Mouse (Mus musculus): ENCODE measurements at regions not wholly inside any gene's neighbourhood (a gene's known extent, or its start where the extent isn't known, plus 50 kb on each side); places are given as distances from the start of the nearest gene placed in this dataset.
"Not testable (repeated sequence)": the region's sequence is repeated elsewhere in the genome, so short reads cannot be mapped to it uniquely, and the experiment has no call there.

- Histone ChIP-seq H3K4me3 (ENCODE audit: low read length) (no peak overlapping the region), H3K36me3 (ENCODE audit: control insufficient read depth, insufficient read depth, low read length) (no peaks in the 10 kb centered on the region), H3K9me3 (ENCODE audit: control insufficient read depth, low read length) (no peaks in the 10 kb centered on the region), H3K27ac (ENCODE audit: low read length) (no peak overlapping the region), H3K9ac (ENCODE audit: low read depth, low read length) (no peak overlapping the region), H3K27me3 (replicated peaks; ENCODE audit: control insufficient read depth, insufficient read depth, low read length) (no peaks in the 10 kb centered on the region), H3K4me1 (ENCODE audit: control insufficient read depth, insufficient read depth, low read length) (no peaks in the 10 kb centered on the region), H3K4me2 (ENCODE audit: low read depth, low read length) (no peak overlapping the region)
- 83% methylated on average over 11 of the region's 11 CpGs for WGBS
- no peak for ATAC-seq
Measured at GRCm38 (mm10) chr1:78588036-78588435, 69.6 kb upstream of the Acsl3 start.

GRCm38 (mm10) chr1:78588660-78589059 is 69.0 kb upstream of the Acsl3 start:
- H3K4me1 ChIP-seq (ENCODE audit: control insufficient read depth, insufficient read depth, low read length); H3K27ac ChIP-seq (ENCODE audit: low read length); H3K4me3 ChIP-seq (ENCODE audit: low read length); H3K4me2 ChIP-seq (ENCODE audit: low read depth, low read length); ATAC-seq; H3K9me3 ChIP-seq (ENCODE audit: control insufficient read depth, low read length); H3K9ac ChIP-seq (ENCODE audit: low read depth, low read length); H3K36me3 ChIP-seq (ENCODE audit: control insufficient read depth, insufficient read depth, low read length); H3K27me3 ChIP-seq (replicated peaks; ENCODE audit: control insufficient read depth, insufficient read depth, low read length): not testable (repeated sequence)
- 29% methylated on average over 1 of the region's 1 CpGs for WGBS

- no peak for ATAC-seq
- Histone ChIP-seq H3K9ac (ENCODE audit: low read depth, low read length) (no peak overlapping the region), H3K27ac (ENCODE audit: low read length) (no peak overlapping the region), H3K9me3 (ENCODE audit: control insufficient read depth, low read length) (no peaks in the 10 kb centered on the region), H3K36me3 (ENCODE audit: control insufficient read depth, insufficient read depth, low read length) (no peaks in the 10 kb centered on the region), H3K4me1 (ENCODE audit: control insufficient read depth, insufficient read depth, low read length) (no peaks in the 10 kb centered on the region), H3K27me3 (replicated peaks; ENCODE audit: control insufficient read depth, insufficient read depth, low read length) (no peaks in the 10 kb centered on the region), H3K4me3 (ENCODE audit: low read length) (no peak overlapping the region), H3K4me2 (ENCODE audit: low read depth, low read length) (no peak overlapping the region)
- 68% methylated on average over 5 of the region's 5 CpGs for WGBS
Measured at GRCm38 (mm10) chr1:78590558-78590957, 67.1 kb upstream of the Acsl3 start.

- Histone ChIP-seq H3K4me3 (ENCODE audit: low read length) (no peak overlapping the region), H3K27me3 (replicated peaks; ENCODE audit: control insufficient read depth, insufficient read depth, low read length) (no peaks in the 10 kb centered on the region), H3K27ac (ENCODE audit: low read length) (no peak overlapping the region), H3K4me1 (ENCODE audit: control insufficient read depth, insufficient read depth, low read length) (no peaks in the 10 kb centered on the region), H3K9ac (ENCODE audit: low read depth, low read length) (no peak overlapping the region), H3K9me3 (ENCODE audit: control insufficient read depth, low read length) (no peaks in the 10 kb centered on the region), H3K36me3 (ENCODE audit: control insufficient read depth, insufficient read depth, low read length) (no peaks in the 10 kb centered on the region), H3K4me2 (ENCODE audit: low read depth, low read length) (no peak overlapping the region)
- 83% methylated on average over 14 of the region's 14 CpGs for WGBS
- ATAC-seq: no peak
Measured at GRCm38 (mm10) chr1:78593927-78594641, 63.5 kb upstream of the Acsl3 start.

GRCm38 (mm10) chr1:78595521-78596139 is 62.0 kb upstream of the Acsl3 start:
- 80% methylated on average over 14 of the region's 14 CpGs for whole genome bisulfite sequencing
- Histone ChIP-seq H3K4me2 (ENCODE audit: low read depth, low read length) (no peak overlapping the region), H3K4me3 (ENCODE audit: low read length) (no peak overlapping the region), H3K27ac (ENCODE audit: low read length) (no peak overlapping the region), H3K27me3 (replicated peaks; ENCODE audit: control insufficient read depth, insufficient read depth, low read length) (no peaks in the 10 kb centered on the region), H3K4me1 (ENCODE audit: control insufficient read depth, insufficient read depth, low read length) (no peaks in the 10 kb centered on the region), H3K36me3 (ENCODE audit: control insufficient read depth, insufficient read depth, low read length) (no peaks in the 10 kb centered on the region), H3K9me3 (ENCODE audit: control insufficient read depth, low read length) (no peaks in the 10 kb centered on the region), H3K9ac (ENCODE audit: low read depth, low read length) (no peak overlapping the region)
- ATAC-seq: no peak

GRCm38 (mm10) chr1:78598561-78598960 is 59.1 kb upstream of the Acsl3 start:
- Histone ChIP-seq H3K27ac (ENCODE audit: low read length) (no peak overlapping the region), H3K4me2 (ENCODE audit: low read depth, low read length) (no peak overlapping the region), H3K27me3 (replicated peaks; ENCODE audit: control insufficient read depth, insufficient read depth, low read length) (no peaks in the 10 kb centered on the region), H3K36me3 (ENCODE audit: control insufficient read depth, insufficient read depth, low read length) (no peaks in the 10 kb centered on the region), H3K9ac (ENCODE audit: low read depth, low read length) (no peak overlapping the region), H3K4me1 (ENCODE audit: control insufficient read depth, insufficient read depth, low read length) (no peaks in the 10 kb centered on the region), H3K9me3 (ENCODE audit: control insufficient read depth, low read length) (no peaks in the 10 kb centered on the region), H3K4me3 (ENCODE audit: low read length) (no peak overlapping the region)
- ATAC-seq: no peak
- 80% methylated on average over 5 of the region's 5 CpGs for WGBS

GRCm38 (mm10) chr1:78600666-78601065 is 57.0 kb upstream of the Acsl3 start:
- H3K4me1 ChIP-seq (ENCODE audit: control insufficient read depth, insufficient read depth, low read length): no peaks in the 10 kb centered on the region
- no peaks in the 10 kb centered on the region for H3K36me3 ChIP-seq (ENCODE audit: control insufficient read depth, insufficient read depth, low read length)
- no peak overlapping the region for H3K4me2 ChIP-seq (ENCODE audit: low read depth, low read length)
- no peak overlapping the region for H3K9ac ChIP-seq (ENCODE audit: low read depth, low read length)
- no peak for ATAC-seq
- no peak overlapping the region for H3K4me3 ChIP-seq (ENCODE audit: low read length)
- no peaks in the 10 kb centered on the region for H3K9me3 ChIP-seq (ENCODE audit: control insufficient read depth, low read length)
- WGBS: 28% methylated on average over 1 of the region's 1 CpGs
- H3K27ac ChIP-seq (ENCODE audit: low read length): no peak overlapping the region
- H3K27me3 ChIP-seq (replicated peaks; ENCODE audit: control insufficient read depth, insufficient read depth, low read length): no peaks in the 10 kb centered on the region

GRCm38 (mm10) chr1:78601568-78601967 is 56.1 kb upstream of the Acsl3 start:
- WGBS: 33% methylated on average over 3 of the region's 3 CpGs
- Histone ChIP-seq H3K4me3 (ENCODE audit: low read length) (no peak overlapping the region), H3K27ac (ENCODE audit: low read length) (no peak overlapping the region), H3K4me1 (ENCODE audit: control insufficient read depth, insufficient read depth, low read length) (no peaks in the 10 kb centered on the region), H3K27me3 (replicated peaks; ENCODE audit: control insufficient read depth, insufficient read depth, low read length) (no peaks in the 10 kb centered on the region), H3K9me3 (ENCODE audit: control insufficient read depth, low read length) (no peaks in the 10 kb centered on the region), H3K9ac (ENCODE audit: low read depth, low read length) (no peak overlapping the region), H3K36me3 (ENCODE audit: control insufficient read depth, insufficient read depth, low read length) (no peaks in the 10 kb centered on the region), H3K4me2 (ENCODE audit: low read depth, low read length) (no peak overlapping the region)
- ATAC-seq: no peak

GRCm38 (mm10) chr1:78602039-78602438 is 55.6 kb upstream of the Acsl3 start:
- Histone ChIP-seq H3K4me1 (ENCODE audit: control insufficient read depth, insufficient read depth, low read length) (no peaks in the 10 kb centered on the region), H3K9me3 (ENCODE audit: control insufficient read depth, low read length) (no peaks in the 10 kb centered on the region), H3K27ac (ENCODE audit: low read length) (no peak overlapping the region), H3K9ac (ENCODE audit: low read depth, low read length) (no peak overlapping the region), H3K36me3 (ENCODE audit: control insufficient read depth, insufficient read depth, low read length) (no peaks in the 10 kb centered on the region), H3K27me3 (replicated peaks; ENCODE audit: control insufficient read depth, insufficient read depth, low read length) (no peaks in the 10 kb centered on the region), H3K4me3 (ENCODE audit: low read length) (no peak overlapping the region), H3K4me2 (ENCODE audit: low read depth, low read length) (no peak overlapping the region)
- ATAC-seq: peak; percentile 81
- 4% methylated on average over 3 of the region's 3 CpGs for WGBS

GRCm38 (mm10) chr1:78602885-78603284 is 54.7 kb upstream of the Acsl3 start:
- Histone ChIP-seq H3K9me3 (ENCODE audit: control insufficient read depth, low read length) (no peaks in the 10 kb centered on the region), H3K4me3 (ENCODE audit: low read length) (no peak overlapping the region), H3K27ac (ENCODE audit: low read length) (no peak overlapping the region), H3K36me3 (ENCODE audit: control insufficient read depth, insufficient read depth, low read length) (no peaks in the 10 kb centered on the region), H3K4me1 (ENCODE audit: control insufficient read depth, insufficient read depth, low read length) (no peaks in the 10 kb centered on the region), H3K9ac (ENCODE audit: low read depth, low read length) (no peak overlapping the region), H3K4me2 (ENCODE audit: low read depth, low read length) (no peak overlapping the region), H3K27me3 (replicated peaks; ENCODE audit: control insufficient read depth, insufficient read depth, low read length) (no peaks in the 10 kb centered on the region)
- no peak for ATAC-seq
- 93% methylated on average over 3 of the region's 3 CpGs for WGBS

Measured in intestine, embryonic 16.5 days (tissue).